Mouse (Mus musculus) hindbrain, embryonic 10.5 days (tissue): ENCODE data around the gene Tcf7l1. TPM values are rescaled to one million over a fixed set of nuclear protein-coding genes. Genes with fewer than 3 reads are reported as not detected.

Experiments
- DNase-seq: peaks from one replicate; pipeline ENCODE4 v3.0.0-alpha.2; 2017; ENCODE audit warnings: low spot score
- H3K27ac ChIP-seq: fragments of 300-500 bp; sonication (generic); 2 replicates; pipeline ENCODE4 v1.5.1; 2016; ENCODE audit warnings: mild to moderate bottlenecking, moderate library complexity
- H3K27me3 ChIP-seq: fragments of 300-500 bp; sonication (generic); 2 replicates; pipeline ENCODE4 v1.6.1; 2016; ENCODE audit warnings: mild to moderate bottlenecking; ENCODE audit not compliant: poor library complexity, insufficient read depth, severe bottlenecking
- H3K36me3 ChIP-seq: fragments of 300-500 bp; sonication (generic); 2 replicates; pipeline ENCODE4 v1.6.1; 2016; ENCODE audit warnings: mild to moderate bottlenecking, moderate library complexity
- H3K4me1 ChIP-seq: fragments of 300-500 bp; sonication (generic); replicated peaks from 2 replicates; pipeline ENCODE4 v1.6.1; 2016; ENCODE audit warnings: mild to moderate bottlenecking
- H3K4me3 ChIP-seq: fragments of 300-500 bp; sonication (generic); 2 replicates; pipeline ENCODE4 v1.5.1; 2016; ENCODE audit warnings: mild to moderate bottlenecking, moderate library complexity
- H3K9me3 ChIP-seq: fragments of 300-500 bp; sonication (generic); 2 replicates; pipeline ENCODE4 v1.6.1; 2016; ENCODE audit warnings: mild to moderate bottlenecking, moderate library complexity
- WGBS: fragments of 180-500 bp; shearing (Covaris S2); methylation state at CpG from one replicate; pipeline ENCODE4 v1.1.7; 2016; 5-methylcytosine and 5-hydroxymethylcytosine counted together
- polyA plus RNA-seq: library from polyadenylated mRNA; unstranded; fragments of >200 nt; fragmentation: Nextera tagmentation; extraction: Ambion mirVana; gene quantifications from 2 replicates; pipeline ENCODE4 v1.2.1, GENCODE M21; 2016

Tcf7l1 gene
- polyA plus RNA-seq, 1 experiment from 2014 or later: 23.7 TPM

DNA sequence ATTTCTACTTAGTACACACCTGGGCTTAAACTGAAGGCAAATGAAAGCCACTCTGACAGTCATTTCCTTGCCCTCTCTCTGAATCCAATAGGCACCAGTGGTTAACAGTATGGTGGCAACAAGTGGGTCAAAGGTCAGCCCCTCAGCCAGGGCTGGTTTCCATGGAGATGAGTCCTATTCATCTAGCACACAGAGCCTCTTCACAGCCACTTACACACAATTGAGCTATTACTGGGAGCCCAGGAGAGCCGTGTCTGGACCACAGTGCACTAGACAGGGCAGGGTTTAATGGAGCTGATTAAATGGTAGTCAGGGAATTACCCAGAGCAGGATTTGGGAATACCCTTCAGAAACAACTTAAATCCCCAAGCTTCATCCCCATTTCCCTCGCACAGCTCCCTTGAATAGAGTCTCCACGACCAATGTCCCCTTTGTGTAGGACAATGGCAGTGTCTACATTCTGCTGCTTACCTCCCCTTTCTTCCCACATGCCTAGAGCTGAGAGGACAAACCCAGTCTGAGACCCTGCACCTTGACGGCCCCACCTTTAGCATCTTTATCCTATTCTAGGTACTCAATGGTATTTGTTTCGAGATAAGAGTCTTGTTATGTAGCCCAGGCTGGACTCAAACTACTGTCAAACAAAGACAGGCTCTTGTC, 89.5 kb downstream of the Tcf7l1 start:
- peak; percentile 87 for DNase-seq
- WGBS: 28% methylated on average over 5 of the region's 5 CpGs
- Histone ChIP-seq H3K27me3 (peaks cover 8% of the 10 kb centered on the region), H3K9me3 (no peaks in the 10 kb centered on the region; the same call in 1 of the 2 replicates), H3K36me3 (peaks cover 14% of the 10 kb centered on the region; the same call in 1 of the 2 replicates), H3K27ac (peak overlapping the region; percentile 70), H3K4me1 (peaks cover 55% of the 10 kb centered on the region), H3K4me3 (no peak overlapping the region)

DNA sequence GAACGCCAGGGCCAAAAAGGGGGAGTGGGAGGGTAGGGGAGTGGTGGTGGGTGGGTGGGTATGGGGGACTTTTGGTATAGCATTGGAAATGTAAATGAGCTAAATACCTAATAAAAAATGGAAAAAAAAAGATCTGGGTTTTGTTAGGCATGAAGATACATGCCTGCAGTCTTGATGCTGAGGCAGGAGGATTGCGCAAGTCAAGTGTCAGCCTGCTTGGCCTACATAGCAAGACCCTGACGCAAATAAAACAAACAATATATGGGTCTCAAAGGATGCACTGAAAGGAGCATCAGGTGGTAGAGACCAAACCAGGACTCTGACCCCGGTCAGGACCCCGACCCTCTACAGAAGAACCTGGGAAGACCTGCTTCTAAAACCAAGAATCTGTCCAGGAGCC, 90.5 kb downstream of the Tcf7l1 start:
- H3K9me3 ChIP-seq: no peaks in the 10 kb centered on the region; the same call in 1 of the 2 replicates
- WGBS: 88% methylated on average over 5 of the region's 5 CpGs
- H3K27me3 ChIP-seq: peaks cover 8% of the 10 kb centered on the region
- H3K27ac ChIP-seq: peak overlapping the region; percentile 70; the same call in 1 of the 2 replicates
- no peak overlapping the region for H3K4me3 ChIP-seq
- DNase-seq: no peak
- peaks cover 58% of the 10 kb centered on the region for H3K4me1 ChIP-seq
- H3K36me3 ChIP-seq: peaks cover 14% of the 10 kb centered on the region; the same call in 1 of the 2 replicates

DNA sequence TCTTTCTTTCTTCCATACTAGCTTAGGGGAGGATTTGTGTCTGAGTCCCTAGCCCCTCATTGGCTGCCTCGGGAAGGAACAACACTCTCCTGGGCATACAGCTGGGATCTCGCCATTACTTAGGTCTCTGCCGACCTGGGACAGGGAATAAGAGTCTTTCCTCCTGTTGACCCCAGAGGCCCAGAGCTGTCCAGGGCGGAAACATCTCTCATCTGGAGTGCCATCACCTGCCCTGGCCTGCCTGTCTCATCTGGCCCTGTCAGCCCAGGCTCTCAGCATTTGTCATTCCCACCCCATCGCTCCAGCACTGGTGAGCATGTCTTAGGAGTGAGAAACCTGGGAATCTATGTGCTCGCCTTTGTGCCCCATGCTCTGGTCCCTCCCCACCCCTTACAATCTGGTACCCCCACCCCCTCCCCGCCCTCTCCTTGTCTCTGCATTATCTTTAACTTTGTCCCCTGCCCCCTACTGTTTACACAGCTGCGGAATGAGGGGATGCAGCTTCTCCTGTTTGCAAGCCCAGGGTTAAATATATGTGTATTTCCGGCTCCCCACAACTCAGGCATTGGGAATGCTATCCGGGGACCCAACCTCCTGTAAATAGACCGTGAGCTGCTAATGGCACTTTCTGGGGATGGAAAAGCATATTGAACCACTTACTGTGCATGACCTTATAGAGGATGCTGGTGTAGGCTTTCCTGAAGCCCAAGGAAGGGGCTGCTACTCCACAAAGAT, 92.3 kb downstream of the Tcf7l1 start:
- H3K4me3 ChIP-seq: no peak overlapping the region
- peaks cover 8% of the 10 kb centered on the region; the same call in 1 of the 2 replicates for H3K36me3 ChIP-seq
- H3K27ac ChIP-seq: peak overlapping the region; percentile 70
- DNase-seq: no peak
- no peaks in the 10 kb centered on the region; the same call in 1 of the 2 replicates for H3K9me3 ChIP-seq
- 28% methylated on average over 11 of the region's 11 CpGs for WGBS
- H3K27me3 ChIP-seq: peaks cover 8% of the 10 kb centered on the region
- H3K4me1 ChIP-seq: peaks cover 66% of the 10 kb centered on the region

DNA sequence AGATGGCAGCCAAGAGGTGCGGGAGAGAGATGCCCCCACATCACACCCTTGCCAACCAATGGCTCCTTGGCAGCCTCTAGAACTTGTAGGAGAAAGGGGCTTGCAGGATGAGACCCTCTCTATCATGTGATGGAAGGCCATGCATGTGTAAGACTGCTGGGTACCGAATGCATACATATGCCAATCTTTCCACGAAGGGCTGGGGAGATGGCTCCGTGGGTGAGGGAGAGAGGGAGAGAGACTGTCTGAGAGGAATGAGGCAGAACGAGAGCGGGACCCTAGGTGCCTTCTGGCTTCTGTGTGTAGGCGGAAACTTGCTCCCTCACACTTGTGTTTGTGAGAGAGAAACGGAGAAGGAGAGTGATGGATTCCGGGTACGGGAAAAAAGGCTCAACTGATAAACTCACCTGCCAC, 94.3 kb downstream of the Tcf7l1 start:
- no peak for DNase-seq
- no peak overlapping the region for H3K27ac ChIP-seq
- H3K9me3 ChIP-seq: no peaks in the 10 kb centered on the region
- no peaks in the 10 kb centered on the region for H3K36me3 ChIP-seq
- no peak overlapping the region for H3K4me3 ChIP-seq
- 76% methylated on average over 10 of the region's 10 CpGs for WGBS
- H3K27me3 ChIP-seq: peaks cover 8% of the 10 kb centered on the region
- H3K4me1 ChIP-seq: peaks cover 69% of the 10 kb centered on the region

DNA sequence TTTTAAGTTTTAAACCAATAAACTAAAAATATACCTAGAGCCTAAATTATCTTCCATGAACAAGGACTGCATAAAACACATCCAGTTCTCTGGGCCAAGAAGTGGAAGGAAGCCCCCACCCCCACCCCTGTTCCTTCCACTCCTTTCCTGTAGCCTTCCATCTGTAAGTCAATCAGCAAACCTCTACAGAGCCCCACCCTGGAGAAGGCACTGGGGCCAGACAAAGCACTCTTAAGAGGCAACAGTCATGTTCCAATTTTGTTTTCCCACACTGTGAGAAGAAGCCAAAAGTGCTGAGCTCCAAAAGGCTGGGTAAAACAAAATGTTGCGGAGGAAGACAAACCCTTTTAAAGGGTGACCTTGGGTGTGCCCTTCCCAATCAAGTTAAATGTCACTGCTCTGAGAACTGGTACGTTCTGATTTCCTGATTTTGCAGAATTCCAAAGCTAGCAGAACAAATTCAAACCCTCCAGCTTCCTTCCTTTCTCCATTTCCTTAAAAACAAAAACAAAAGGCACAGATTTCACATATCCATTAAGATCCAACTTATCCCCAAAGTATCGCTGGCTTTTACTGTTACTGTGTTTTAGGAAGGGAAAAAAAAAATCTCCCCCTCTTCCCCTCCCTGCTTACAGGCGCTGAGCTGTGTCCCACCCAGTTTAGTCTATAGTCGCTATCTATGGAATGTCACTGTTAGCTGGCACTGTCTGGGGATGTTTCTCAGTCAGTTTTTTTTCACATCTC, 94.8 kb downstream of the Tcf7l1 start:
- Histone ChIP-seq H3K4me1 (peaks cover 64% of the 10 kb centered on the region), H3K27ac (no peak overlapping the region)
- WGBS: 72% methylated on average over 5 of the region's 5 CpGs

DNA sequence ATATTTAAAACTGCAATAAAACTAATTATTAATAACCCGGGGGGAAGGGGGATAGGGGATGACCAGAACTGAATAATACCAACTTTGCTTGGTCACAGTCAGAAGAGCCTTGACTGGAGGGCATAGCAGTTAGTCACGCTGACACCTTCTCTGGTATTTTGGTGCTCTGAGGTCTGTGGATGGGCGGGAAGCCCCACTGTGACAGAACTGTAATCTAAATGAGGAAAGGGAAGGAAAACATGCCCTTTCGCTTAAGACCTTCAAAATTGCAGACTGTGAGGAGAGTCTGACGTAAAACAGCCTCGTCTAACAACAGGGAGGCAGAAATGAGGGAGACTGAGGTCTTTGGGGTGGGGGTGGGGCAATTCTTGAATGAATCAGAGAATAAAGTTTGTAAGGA, 96.6 kb downstream of the Tcf7l1 start:
- Histone ChIP-seq H3K4me3 (no peak overlapping the region), H3K36me3 (no peaks in the 10 kb centered on the region), H3K9me3 (no peaks in the 10 kb centered on the region), H3K27me3 (peaks cover 4% of the 10 kb centered on the region), H3K4me1 (peaks cover 56% of the 10 kb centered on the region), H3K27ac (no peak overlapping the region)
- 75% methylated on average over 6 of the region's 6 CpGs for WGBS
- no peak for DNase-seq

More for the DNA sequence above, 94.8 kb downstream of the Tcf7l1 start:
- Histone ChIP-seq H3K36me3 (no peaks in the 10 kb centered on the region), H3K9me3 (no peaks in the 10 kb centered on the region), H3K27me3 (peaks cover 8% of the 10 kb centered on the region), H3K4me3 (no peak overlapping the region)
- DNase-seq: no peak

DNA sequence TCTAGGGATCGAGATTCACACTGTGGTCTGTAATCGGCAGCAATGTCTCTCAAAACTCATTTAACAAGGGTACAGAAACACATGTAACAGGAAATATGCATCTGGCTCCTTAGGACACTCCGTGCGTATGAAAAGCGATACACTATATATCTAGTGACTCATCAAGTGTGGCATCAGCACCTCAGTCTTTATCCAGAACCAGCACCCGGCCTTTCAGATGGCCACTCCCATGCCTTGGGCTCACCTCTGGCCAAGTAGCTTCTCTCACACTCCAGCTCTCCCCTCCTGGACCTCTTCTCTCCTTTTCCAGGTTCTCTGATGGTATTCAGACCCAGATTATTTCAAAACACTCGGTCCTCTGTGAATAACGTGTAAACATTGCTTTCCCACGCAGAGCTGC, 97.5 kb downstream of the Tcf7l1 start:
- Histone ChIP-seq H3K36me3 (no peaks in the 10 kb centered on the region), H3K4me3 (no peak overlapping the region), H3K9me3 (no peaks in the 10 kb centered on the region), H3K27ac (no peak overlapping the region), H3K27me3 (no peaks in the 10 kb centered on the region; the same call in none of the 2 replicates), H3K4me1 (peaks cover 56% of the 10 kb centered on the region)
- DNase-seq: no peak
- 91% methylated on average over 9 of the region's 9 CpGs for WGBS

DNA sequence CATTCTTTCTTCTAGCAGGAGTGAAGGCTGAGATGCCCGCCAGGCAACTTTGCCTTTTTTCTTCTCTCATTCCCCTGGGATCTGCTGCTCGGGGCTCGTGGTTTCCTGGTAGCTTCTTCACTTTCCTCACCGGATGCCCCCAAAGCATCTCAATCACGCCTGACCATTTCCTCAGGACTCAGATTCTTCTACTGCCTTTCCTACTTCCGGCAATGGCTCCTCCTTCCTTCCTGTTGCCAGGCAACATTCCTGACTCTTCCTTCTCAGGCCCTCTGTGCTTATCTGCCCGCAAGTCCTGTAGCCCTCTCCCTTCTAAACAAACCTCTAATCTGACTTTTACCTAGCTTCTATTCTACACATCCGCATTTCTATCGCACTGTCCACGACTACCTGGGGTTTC, 98.5 kb downstream of the Tcf7l1 start:
- 75% methylated on average over 10 of the region's 10 CpGs for WGBS
- Histone ChIP-seq H3K27ac (0 out of 2 replicates have a peak overlapping the region, but pooled peaks have one; percentile 53), H3K9me3 (no peaks in the 10 kb centered on the region), H3K4me3 (no peak overlapping the region), H3K36me3 (no peaks in the 10 kb centered on the region), H3K27me3 (no peaks in the 10 kb centered on the region; the same call in 1 of the 2 replicates), H3K4me1 (peaks cover 55% of the 10 kb centered on the region)
- DNase-seq: no peak

DNA sequence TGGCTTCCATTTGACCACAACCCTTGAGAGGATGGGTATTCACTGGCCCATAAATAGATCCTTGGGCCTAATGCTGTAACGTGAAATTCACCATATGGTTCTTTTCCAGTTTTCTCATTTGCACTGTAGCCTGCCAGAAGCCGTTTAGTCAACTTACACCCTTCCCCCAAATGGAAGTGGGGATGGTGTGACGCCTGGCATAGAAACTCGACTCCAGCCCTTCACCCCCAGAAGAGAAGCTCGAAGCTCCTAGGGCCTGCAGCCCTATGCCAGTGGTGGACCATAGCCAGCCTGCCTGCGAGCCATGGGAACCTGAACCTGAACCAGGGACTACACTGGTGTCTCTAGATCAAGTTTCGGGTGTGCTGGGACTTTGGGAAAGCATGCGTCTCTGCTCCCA, 99.1 kb downstream of the Tcf7l1 start:
- H3K36me3 ChIP-seq: no peaks in the 10 kb centered on the region
- DNase-seq: no peak
- no peak overlapping the region for H3K4me3 ChIP-seq
- H3K27me3 ChIP-seq: no peaks in the 10 kb centered on the region; the same call in 1 of the 2 replicates
- no peaks in the 10 kb centered on the region for H3K9me3 ChIP-seq
- H3K4me1 ChIP-seq: peaks cover 57% of the 10 kb centered on the region
- H3K27ac ChIP-seq: 0 out of 2 replicates have a peak overlapping the region, but pooled peaks have one; percentile 53
- WGBS: 80% methylated on average over 8 of the region's 8 CpGs

DNA sequence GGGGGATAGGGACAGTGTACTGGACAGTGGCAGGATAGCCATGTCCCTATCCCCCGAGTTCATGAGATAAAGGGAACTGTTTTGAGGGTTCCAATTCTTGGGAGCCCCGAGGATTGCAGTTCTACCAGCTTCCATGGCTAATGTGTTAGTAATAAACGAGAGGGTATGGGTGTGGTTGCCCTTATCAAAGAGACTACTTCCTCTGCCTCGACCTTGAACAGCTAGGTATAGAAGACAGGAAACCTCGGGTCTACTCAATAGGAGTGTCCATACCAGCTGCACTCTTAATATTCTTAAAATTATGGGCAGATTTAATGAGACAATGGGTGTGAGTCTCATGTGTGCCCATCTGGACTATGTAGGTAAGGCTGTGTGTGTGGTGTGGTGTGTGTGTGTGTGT, 100.0 kb downstream of the Tcf7l1 start:
- DNase-seq: no peak
- Histone ChIP-seq H3K9me3 (no peaks in the 10 kb centered on the region), H3K4me1 (peaks cover 61% of the 10 kb centered on the region), H3K27ac (no peak overlapping the region), H3K36me3 (no peaks in the 10 kb centered on the region), H3K4me3 (no peak overlapping the region), H3K27me3 (no peaks in the 10 kb centered on the region; the same call in 1 of the 2 replicates)
- 88% methylated on average over 5 of the region's 5 CpGs for WGBS

DNA sequence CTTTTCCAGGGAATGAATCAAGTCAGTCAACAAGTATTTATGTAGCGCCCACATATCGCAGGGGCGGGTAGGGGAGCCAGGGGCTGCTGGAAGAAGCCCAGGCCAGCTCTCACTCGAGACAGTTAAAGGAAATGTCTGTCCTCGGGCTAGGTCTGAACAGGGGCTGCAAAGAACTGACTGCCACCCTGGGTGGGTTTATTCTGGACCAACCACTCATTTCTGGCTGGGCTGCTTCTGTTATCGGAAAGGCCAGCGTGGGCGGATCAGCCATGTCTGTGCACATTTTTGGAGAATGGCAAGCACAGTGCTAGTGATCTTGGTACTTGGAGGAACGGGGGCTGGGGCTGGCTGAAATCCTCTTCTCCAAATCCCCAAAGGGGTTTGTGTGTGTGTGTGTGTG, 103.9 kb downstream of the Tcf7l1 start:
- no peak for DNase-seq
- Histone ChIP-seq H3K9me3 (no peaks in the 10 kb centered on the region), H3K4me1 (peaks cover 66% of the 10 kb centered on the region), H3K36me3 (no peaks in the 10 kb centered on the region), H3K27me3 (peaks cover 16% of the 10 kb centered on the region), H3K4me3 (no peak overlapping the region), H3K27ac (no peak overlapping the region)
- 61% methylated on average over 9 of the region's 9 CpGs for WGBS

DNA sequence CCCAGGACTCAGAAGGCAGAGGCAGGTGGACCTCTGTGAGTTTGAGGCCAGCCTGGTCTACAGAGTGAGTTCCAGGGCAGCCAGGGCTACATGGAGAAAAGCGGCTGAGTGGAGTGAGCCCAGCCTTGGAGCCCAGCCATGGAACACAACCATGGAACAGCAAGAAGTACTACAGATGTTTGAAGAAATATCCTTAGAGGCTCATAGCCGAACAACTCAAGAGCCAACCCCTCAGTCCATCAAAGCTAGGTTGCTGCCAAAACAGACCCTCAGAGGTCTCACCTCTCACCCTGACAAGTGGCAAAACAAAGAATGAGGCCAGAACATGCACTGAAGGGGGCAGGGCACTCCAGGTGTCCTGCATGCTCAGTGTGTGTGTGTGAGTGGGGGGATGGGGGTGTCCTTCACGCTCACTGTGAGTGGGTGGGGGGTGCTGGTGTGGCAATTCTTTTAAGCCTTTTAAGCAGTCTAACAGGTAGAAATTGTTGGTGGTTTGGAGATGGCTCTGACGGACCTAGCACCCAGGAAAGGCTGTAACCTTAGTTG, 104.7 kb downstream of the Tcf7l1 start:
- H3K9me3 ChIP-seq: no peaks in the 10 kb centered on the region
- H3K27me3 ChIP-seq: peaks cover 23% of the 10 kb centered on the region
- H3K27ac ChIP-seq: no peak overlapping the region
- H3K36me3 ChIP-seq: 0 out of 2 replicates have a peak, but pooled peaks cover 2% of the 10 kb centered on the region
- H3K4me3 ChIP-seq: no peak overlapping the region
- H3K4me1 ChIP-seq: peaks cover 68% of the 10 kb centered on the region
- 60% methylated on average over 4 of the region's 4 CpGs for WGBS
- no peak for DNase-seq
